Mouse (Mus musculus) myocyte (in vitro differentiated cells): Measurements from ENCODE around the gene Adcy2. TPM values are rescaled to one million over a fixed set of nuclear protein-coding genes. Genes with fewer than 3 reads are reported as not detected.

Source experiments
- H3K27me3 ChIP-seq: one replicate; pipeline ENCODE4 v1.6.1; 2011; ENCODE audit not compliant: control insufficient read depth, insufficient read depth, insufficient read length
- H3K36me3 ChIP-seq: one replicate; pipeline ENCODE4 v1.6.1; 2011; ENCODE audit not compliant: control insufficient read depth, insufficient read depth
- H3K4me2 ChIP-seq: one replicate; pipeline ENCODE4 v1.6.1; 2011; ENCODE audit warnings: low read depth, control low read depth
- H3K4me3 ChIP-seq: one replicate; pipeline ENCODE4 v1.5.1; 2011; ENCODE audit warnings: mild to moderate bottlenecking, control low read depth, moderate library complexity
- H3K79me2 ChIP-seq: one replicate; pipeline ENCODE4 v1.6.1; 2011; ENCODE audit not compliant: control insufficient read depth, insufficient read depth
- H3ac ChIP-seq: one replicate; pipeline ENCODE4 v1.6.1; 2011; ENCODE audit not compliant: control insufficient read depth, insufficient read length
- CEBPB ChIP-seq: IDR thresholded peaks from 2 replicates; pipeline ENCODE4 v1.6.1; 2011; ENCODE audit warnings: mild to moderate bottlenecking, moderate library complexity; ENCODE audit not compliant: poor library complexity, insufficient read depth, severe bottlenecking
- E2F4 ChIP-seq: IDR thresholded peaks from one replicate; pipeline ENCODE4 v1.6.1; 2011; ENCODE audit warnings: mild to moderate bottlenecking, control low read depth, moderate library complexity; ENCODE audit not compliant: insufficient read depth
- MAX ChIP-seq: IDR thresholded peaks from one replicate; pipeline ENCODE4 v1.6.1; 2011; ENCODE audit warnings: low read depth, mild to moderate bottlenecking, control low read depth
- MYOD1 ChIP-seq, 3 experiments: IDR thresholded peaks; one replicate each; pipeline ENCODE4 v1.6.1; 2011; ENCODE audit warnings: control low read depth in 2 of 3, low read depth in 2 of 3, mild to moderate bottlenecking in 2 of 3, moderate library complexity in 1 of 3; ENCODE audit not compliant: insufficient read length in 2 of 3, control insufficient read depth in 1 of 3
- MYOG ChIP-seq, 3 experiments: IDR thresholded peaks; one replicate each; pipeline ENCODE4 v1.6.1; 2011; ENCODE audit warnings: control low read depth in 2 of 3, low read depth in 2 of 3, mild to moderate bottlenecking in 2 of 3; ENCODE audit not compliant: insufficient read length in 2 of 3, control insufficient read depth in 1 of 3, insufficient read depth in 1 of 3
- POLR2A ChIP-seq: IDR thresholded peaks from one replicate; pipeline ENCODE4 v1.6.1; 2011; ENCODE audit warnings: low read depth, mild to moderate bottlenecking, control low read depth, moderate library complexity; ENCODE audit not compliant: insufficient read length
- POLR2AphosphoS2 ChIP-seq: IDR thresholded peaks from one replicate; pipeline ENCODE4 v1.6.1; 2011; ENCODE audit warnings: low read depth, control low read depth; ENCODE audit not compliant: insufficient read length
- REST ChIP-seq: IDR thresholded peaks from one replicate; pipeline ENCODE4 v1.6.1; 2011; ENCODE audit warnings: mild to moderate bottlenecking, control low read depth, moderate library complexity; ENCODE audit not compliant: insufficient read depth, insufficient read length
- SRF ChIP-seq: IDR thresholded peaks from one replicate; pipeline ENCODE4 v1.6.1; 2011; ENCODE audit warnings: low read depth; ENCODE audit not compliant: control insufficient read depth, insufficient read length
- TCF12 ChIP-seq: IDR thresholded peaks from one replicate; pipeline ENCODE4 v1.6.1; 2011; ENCODE audit warnings: mild to moderate bottlenecking, control low read depth; ENCODE audit not compliant: poor library complexity, insufficient read depth, severe bottlenecking
- TCF3 ChIP-seq: IDR thresholded peaks from one replicate; pipeline ENCODE4 v1.6.1; 2011; ENCODE audit warnings: low read depth, control low read depth; ENCODE audit not compliant: insufficient read length
- USF1 ChIP-seq: IDR thresholded peaks from one replicate; pipeline ENCODE4 v1.6.1; 2011; ENCODE audit warnings: low read depth, mild to moderate bottlenecking, control low read depth, moderate library complexity
- polyA plus RNA-seq: library from polyadenylated mRNA; unstranded; fragments of >200 nt; fragmentation: generic; extraction: Trizol; gene quantifications from one replicate; pipeline ENCODE4 v1.2.1, GENCODE M21; 2012; ENCODE audit warnings: missing spikeins

Adcy2 gene
- polyA plus RNA-seq, 1 experiment = not detected

- Histone ChIP-seq H3K79me2 (no peaks in the 10 kb centered on the region), H3K36me3 (no peaks in the 10 kb centered on the region), H3K27me3 (no peaks in the 10 kb centered on the region), H3K4me3 (no peak overlapping the region), H3ac (no peak overlapping the region), H3K4me2 (no peak overlapping the region)
- TF ChIP-seq TCF3 (no peak), REST (no peak), POLR2AphosphoS2 (no peak), SRF (no peak), TCF12 (no peak), E2F4 (no peak), USF1 (no peak), CEBPB (no peak), POLR2A (no peak), MYOG (IDR thresholded peaks at IDR 0.05; ENCODE audit: control insufficient read depth in 1 of 3, insufficient read depth in 1 of 3, insufficient read length in 2 of 3, low read depth in 2 of 3) (no peak), MYOD1 (IDR thresholded peaks at IDR 0.05; ENCODE audit: control insufficient read depth in 1 of 3, insufficient read length in 2 of 3, low read depth in 2 of 3) (no peak), MAX (no peak)
Observed at GRCm38 (mm10) chr13:68981048-68981447, 18.3 kb downstream of the Adcy2 start.

- no peak overlapping the region for H3ac ChIP-seq
- H3K4me3 ChIP-seq = no peak overlapping the region
- no peak overlapping the region for H3K4me2 ChIP-seq
- H3K27me3 ChIP-seq = no peaks in the 10 kb centered on the region
- TF ChIP-seq REST (no peak), MYOG (IDR thresholded peaks at IDR 0.05; ENCODE audit: control insufficient read depth in 1 of 3, insufficient read depth in 1 of 3, insufficient read length in 2 of 3, low read depth in 2 of 3) (no peak), POLR2AphosphoS2 (no peak), TCF12 (no peak), USF1 (no peak), SRF (no peak), POLR2A (no peak), CEBPB (no peak), MYOD1 (IDR thresholded peaks at IDR 0.05; ENCODE audit: control insufficient read depth in 1 of 3, insufficient read length in 2 of 3, low read depth in 2 of 3) (no peak), MAX (no peak), TCF3 (no peak), E2F4 (no peak)
- no peaks in the 10 kb centered on the region for H3K79me2 ChIP-seq
- H3K36me3 ChIP-seq = no peaks in the 10 kb centered on the region
Observed at GRCm38 (mm10) chr13:68973143-68973542, 26.2 kb downstream of the Adcy2 start.

- no peaks in the 10 kb centered on the region for H3K36me3 ChIP-seq
- H3K4me3 ChIP-seq = no peak overlapping the region
- H3K79me2 ChIP-seq = no peaks in the 10 kb centered on the region
- no peaks in the 10 kb centered on the region for H3K27me3 ChIP-seq
- TF ChIP-seq E2F4 (no peak), MYOG (IDR thresholded peaks at IDR 0.05; ENCODE audit: control insufficient read depth in 1 of 3, insufficient read depth in 1 of 3, insufficient read length in 2 of 3, low read depth in 2 of 3) (no peak), TCF12 (no peak)
- no peak overlapping the region for H3K4me2 ChIP-seq
- H3ac ChIP-seq = no peak overlapping the region
Observed at GRCm38 (mm10) chr13:68961580-68961979, 37.8 kb downstream of the Adcy2 start.

GRCm38 (mm10) chr13:68960513-68960912 is 38.8 kb downstream of the Adcy2 start:
- no peak for TF ChIP-seq USF1
- no peak for TF ChIP-seq MAX
- TF ChIP-seq REST = no peak
- TF ChIP-seq TCF3 = no peak
- no peak for TF ChIP-seq MYOG (IDR thresholded peaks at IDR 0.05; ENCODE audit: control insufficient read depth in 1 of 3, insufficient read depth in 1 of 3, insufficient read length in 2 of 3, low read depth in 2 of 3)
- TF ChIP-seq MYOD1 (IDR thresholded peaks at IDR 0.05; ENCODE audit: control insufficient read depth in 1 of 3, insufficient read length in 2 of 3, low read depth in 2 of 3) = no peak
- TF ChIP-seq SRF = no peak
- no peak for TF ChIP-seq POLR2AphosphoS2
- TF ChIP-seq E2F4 = no peak
- TF ChIP-seq CEBPB = no peak
- Histone ChIP-seq H3K4me3 (no peak overlapping the region), H3K36me3 (no peaks in the 10 kb centered on the region), H3K4me2 (no peak overlapping the region), H3K79me2 (no peaks in the 10 kb centered on the region), H3ac (no peak overlapping the region), H3K27me3 (no peaks in the 10 kb centered on the region)

- no peaks in the 10 kb centered on the region for H3K79me2 ChIP-seq
- TF ChIP-seq TCF3 (no peak), POLR2A (no peak), MAX (no peak)
- no peak overlapping the region for H3K4me3 ChIP-seq
- no peak overlapping the region for H3ac ChIP-seq
- no peak overlapping the region for H3K4me2 ChIP-seq
- no peaks in the 10 kb centered on the region for H3K36me3 ChIP-seq
- H3K27me3 ChIP-seq = no peaks in the 10 kb centered on the region
Observed at GRCm38 (mm10) chr13:68959406-68959805, 39.9 kb downstream of the Adcy2 start.

- H3ac ChIP-seq = no peak overlapping the region
- no peak overlapping the region for H3K4me2 ChIP-seq
- TF ChIP-seq POLR2AphosphoS2 = no peak
- TF ChIP-seq MYOD1 (IDR thresholded peaks at IDR 0.05; ENCODE audit: control insufficient read depth in 1 of 3, insufficient read length in 2 of 3, low read depth in 2 of 3) = no peak
- no peak for TF ChIP-seq TCF12
- TF ChIP-seq MAX = no peak
- no peak for TF ChIP-seq CEBPB
- no peak for TF ChIP-seq E2F4
- H3K79me2 ChIP-seq = no peaks in the 10 kb centered on the region
- H3K27me3 ChIP-seq = no peaks in the 10 kb centered on the region
- no peaks in the 10 kb centered on the region for H3K36me3 ChIP-seq
- no peak overlapping the region for H3K4me3 ChIP-seq
Observed at GRCm38 (mm10) chr13:68942735-68943134, 56.6 kb downstream of the Adcy2 start.
